Mouse (Mus musculus) liver, postnatal 0 days (tissue): ENCODE results near the gene Ganab. TPM values are rescaled to one million over a fixed set of nuclear protein-coding genes. Genes with fewer than 3 reads are reported as not detected.

Experiments
- ATAC-seq: fragments of 200-750 bp; cut with Nextera tagmentation; 2 replicates; pipeline ENCODE4 v1.8.0; 2017; ENCODE audit warnings: mild to moderate bottlenecking, moderate library complexity
- DNase-seq: peaks from one replicate; pipeline ENCODE4 v3.0.0-alpha.2; 2016
- H3K27ac ChIP-seq: fragments of 300-500 bp; sonication (generic); 2 replicates; pipeline ENCODE4 v1.5.1; 2014; ENCODE audit warnings: antibody characterized with exemption, moderate library complexity, mild to moderate bottlenecking, low read depth
- H3K27me3 ChIP-seq: fragments of 300-500 bp; sonication (generic); 2 replicates; pipeline ENCODE4 v1.6.1; 2014; ENCODE audit warnings: low read length, control low read depth, mixed read lengths; ENCODE audit not compliant: insufficient read depth
- H3K36me3 ChIP-seq: fragments of 300-500 bp; sonication (generic); replicated peaks from 2 replicates; pipeline ENCODE4 v1.6.1; 2014; ENCODE audit warnings: mild to moderate bottlenecking, control low read depth, low read length, moderate library complexity, mixed read lengths; ENCODE audit not compliant: insufficient read depth
- H3K4me1 ChIP-seq: fragments of 300-500 bp; sonication (generic); 2 replicates; pipeline ENCODE4 v1.6.1; 2014; ENCODE audit warnings: antibody characterized with exemption, mild to moderate bottlenecking, control low read depth; ENCODE audit not compliant: insufficient read depth
- H3K4me2 ChIP-seq: fragments of 300-500 bp; sonication (generic); 2 replicates; pipeline ENCODE4 v1.6.1; 2014; ENCODE audit warnings: low read depth, mild to moderate bottlenecking, low read length, moderate library complexity, mixed read lengths
- H3K4me3 ChIP-seq: fragments of 300-500 bp; sonication (generic); 2 replicates; pipeline ENCODE4 v1.5.1; 2014; ENCODE audit warnings: low read depth, low read length
- H3K9ac ChIP-seq: fragments of 300-500 bp; sonication (generic); replicated peaks from 2 replicates; pipeline ENCODE4 v1.6.1; 2014; ENCODE audit warnings: mild to moderate bottlenecking, moderate library complexity
- H3K9me3 ChIP-seq: fragments of 300-500 bp; sonication (generic); 2 replicates; pipeline ENCODE4 v1.6.1; 2016; ENCODE audit warnings: mild to moderate bottlenecking, control low read depth, low read length, mixed read lengths
- CTCF ChIP-seq: sonication (generic); IDR thresholded peaks from 2 replicates; pipeline ENCODE4 v1.5.1; 2016; ENCODE audit warnings: antibody characterized with exemption, low read depth
- EP300 ChIP-seq: IDR thresholded peaks from 2 replicates; pipeline ENCODE4 v1.6.1; 2016; ENCODE audit warnings: antibody characterized with exemption, low read depth, mild to moderate bottlenecking
- WGBS: fragments of 180-500 bp; shearing (Covaris S2); extraction: QIAGEN DNeasy Blood & Tissue Kit; methylation state at CpG from one replicate; pipeline ENCODE4 v1.1.7; 2014; ENCODE audit not compliant: insufficient replicate concordance; 5-methylcytosine and 5-hydroxymethylcytosine counted together
- polyA plus RNA-seq: library from polyadenylated mRNA; unstranded; fragments of >200 nt; fragmentation: Nextera tagmentation; extraction: Ambion mirVana; gene quantifications from 2 replicates; pipeline ENCODE4 v1.2.1, GENCODE M21; 2015

Ganab gene
- polyA plus RNA-seq = 29.4 and 32.4 TPM in 2 replicates

DNA sequence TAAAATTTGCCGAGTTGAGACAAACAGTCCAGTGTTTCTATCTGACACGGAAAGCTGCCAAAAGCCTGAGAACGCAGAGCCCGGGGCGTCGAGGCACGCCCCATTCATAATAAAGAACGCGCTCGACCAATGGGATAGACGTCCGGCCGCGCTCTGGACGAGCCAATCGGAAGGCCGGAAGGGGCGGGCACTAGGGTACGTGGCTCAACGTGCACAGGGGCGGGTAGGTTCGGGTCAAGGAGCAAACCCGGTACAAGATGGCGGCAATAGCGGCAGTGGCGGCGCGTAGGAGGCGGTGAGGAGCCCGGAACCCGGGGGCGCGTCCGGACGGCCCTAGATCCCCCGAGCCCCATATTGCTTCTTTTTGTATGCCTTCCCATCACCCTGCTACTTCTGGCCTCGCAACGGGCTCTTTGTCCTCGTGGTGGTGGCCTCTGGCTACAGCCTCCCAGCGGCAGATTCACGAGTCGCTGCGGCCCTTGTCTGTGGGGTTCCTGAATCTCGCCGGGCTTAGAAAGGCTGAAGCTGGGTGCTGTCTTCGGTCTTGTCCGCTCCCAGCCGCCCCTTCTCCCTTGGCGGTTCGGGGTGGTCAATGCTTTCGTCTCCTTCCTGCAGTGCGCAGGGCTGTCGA lies at the start of gene Ganab:
Gene Ganab (plus strand): TSS at position 207 of the 631 bp plus-strand sequence.
- WGBS = under 1% methylated on average over 53 of the region's 53 CpGs
- Histone ChIP-seq H3K4me1 (peaks cover 41% of the 10 kb centered on the region), H3K4me2 (peak within 1 kb of the TSS; percentile 94), H3K27me3 (no peaks in the 10 kb centered on the region), H3K9ac (peak within 1 kb of the TSS; percentile 97), H3K4me3 (peak within 1 kb of the TSS; percentile 98), H3K9me3 (no peaks in the 10 kb centered on the region), H3K27ac (peak within 1 kb of the TSS; percentile 97), H3K36me3 (peaks cover 12% of the 10 kb centered on the region)
- peak; percentile 98 for DNase-seq
- peak; percentile 99 for ATAC-seq
- TF ChIP-seq EP300 = 0 out of 2 replicates have a peak, but pooled peaks have one; percentile 37
- peak; percentile 32 for TF ChIP-seq CTCF

DNA sequence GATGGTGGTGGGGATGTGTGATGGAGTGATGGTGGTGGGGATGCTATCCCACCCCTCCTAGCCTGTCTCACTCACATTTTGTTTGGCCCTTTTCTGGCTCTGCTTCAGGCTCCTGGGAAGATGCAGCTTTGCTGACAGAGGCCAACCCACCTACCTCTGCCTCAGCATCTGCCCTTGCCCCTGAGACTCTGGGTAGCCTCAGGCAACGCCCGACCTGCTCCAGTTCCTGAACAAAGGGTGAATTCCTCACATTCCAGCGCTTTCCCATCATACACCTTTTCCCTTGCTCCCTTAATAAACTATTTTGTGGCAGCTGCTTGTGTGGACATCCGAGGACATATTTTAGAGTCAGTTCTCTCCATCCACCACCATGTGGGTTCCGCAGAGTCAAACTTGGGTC lies 49.5 kb upstream of the Ganab start:
- H3K27me3 ChIP-seq = no peaks in the 10 kb centered on the region
- ATAC-seq = no peak
- H3K27ac ChIP-seq = no peak overlapping the region
- H3K9ac ChIP-seq = no peak overlapping the region
- no peak for DNase-seq
- 81% methylated on average over 5 of the region's 5 CpGs for WGBS
- no peak for TF ChIP-seq CTCF
- TF ChIP-seq EP300 = no peak
- H3K36me3 ChIP-seq = peaks cover 20% of the 10 kb centered on the region
- H3K9me3 ChIP-seq = no peaks in the 10 kb centered on the region
- H3K4me3 ChIP-seq = no peak overlapping the region
- no peaks in the 10 kb centered on the region for H3K4me1 ChIP-seq
- H3K4me2 ChIP-seq = no peak overlapping the region

DNA sequence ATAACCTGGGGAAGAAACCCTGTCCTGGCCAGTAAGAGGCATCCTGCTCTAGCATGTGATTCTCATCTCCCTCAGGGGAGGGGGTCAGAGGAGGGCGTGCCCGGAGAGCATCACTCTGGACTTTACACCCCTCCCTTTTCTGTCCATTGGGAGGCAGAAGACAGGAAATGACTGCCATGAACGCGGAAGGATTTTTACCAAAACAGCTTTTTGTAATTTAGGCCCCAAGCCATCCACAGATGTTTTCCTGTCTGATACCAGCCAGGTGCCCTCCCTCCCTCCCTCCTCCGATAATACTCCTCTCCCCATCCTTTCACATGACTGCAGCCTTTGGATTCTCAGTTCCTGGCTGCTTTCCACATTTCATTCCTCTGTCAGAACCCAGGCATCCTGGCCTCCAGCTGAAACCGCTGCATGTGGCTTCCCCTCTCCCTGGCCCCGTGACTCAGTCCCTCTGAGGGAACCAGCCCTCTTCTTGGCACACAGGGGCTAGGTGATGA lies 47.4 kb upstream of the Ganab start, which contains the start of gene Lrrn4cl:
Gene Lrrn4cl (plus strand): TSS at position 367 of the 500 bp plus-strand sequence.
- WGBS = 40% methylated on average over 7 of the region's 7 CpGs
- no peak within 1 kb of the TSS for H3K4me2 ChIP-seq
- no peak within 1 kb of the TSS for H3K9ac ChIP-seq
- no peak for TF ChIP-seq CTCF
- TF ChIP-seq EP300 = no peak
- DNase-seq (no peak), ATAC-seq (peak; percentile 35; the same call in 1 of the 2 replicates)
- no peak within 1 kb of the TSS for H3K27ac ChIP-seq
- H3K27me3 ChIP-seq = no peaks in the 10 kb centered on the region
- no peaks in the 10 kb centered on the region for H3K4me1 ChIP-seq
- H3K9me3 ChIP-seq = no peaks in the 10 kb centered on the region
- H3K36me3 ChIP-seq = peaks cover 20% of the 10 kb centered on the region
- H3K4me3 ChIP-seq = no peak within 1 kb of the TSS

DNA sequence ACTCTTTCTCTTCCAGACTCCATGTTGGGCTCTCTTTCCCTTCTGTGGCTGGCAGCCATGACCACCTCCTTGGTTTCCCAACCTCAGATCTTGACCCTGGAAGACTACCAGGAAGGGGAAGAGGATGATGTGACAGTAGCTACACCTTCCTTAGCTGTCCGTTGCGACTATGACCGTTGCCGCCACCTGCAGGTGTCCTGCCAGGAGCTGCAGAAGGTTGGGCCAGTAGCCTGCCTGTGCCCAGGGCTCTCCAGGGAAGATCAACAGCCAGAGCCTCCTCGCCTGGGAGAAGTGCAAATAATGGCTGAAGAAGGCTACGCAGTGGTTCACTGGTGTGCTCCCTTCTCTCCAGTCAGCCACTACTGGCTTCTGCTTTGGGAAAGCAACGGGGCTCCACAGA lies 46.2 kb upstream of the Ganab start:
- no peaks in the 10 kb centered on the region for H3K9me3 ChIP-seq
- no peaks in the 10 kb centered on the region for H3K4me1 ChIP-seq
- H3K4me3 ChIP-seq = no peak overlapping the region
- H3K27me3 ChIP-seq = no peaks in the 10 kb centered on the region
- DNase-seq = no peak
- no peak overlapping the region for H3K27ac ChIP-seq
- TF ChIP-seq CTCF (no peak), EP300 (no peak)
- H3K9ac ChIP-seq = no peak overlapping the region
- peaks cover 13% of the 10 kb centered on the region for H3K36me3 ChIP-seq
- no peak for ATAC-seq
- WGBS = 54% methylated on average over 7 of the region's 7 CpGs
- H3K4me2 ChIP-seq = no peak overlapping the region

DNA sequence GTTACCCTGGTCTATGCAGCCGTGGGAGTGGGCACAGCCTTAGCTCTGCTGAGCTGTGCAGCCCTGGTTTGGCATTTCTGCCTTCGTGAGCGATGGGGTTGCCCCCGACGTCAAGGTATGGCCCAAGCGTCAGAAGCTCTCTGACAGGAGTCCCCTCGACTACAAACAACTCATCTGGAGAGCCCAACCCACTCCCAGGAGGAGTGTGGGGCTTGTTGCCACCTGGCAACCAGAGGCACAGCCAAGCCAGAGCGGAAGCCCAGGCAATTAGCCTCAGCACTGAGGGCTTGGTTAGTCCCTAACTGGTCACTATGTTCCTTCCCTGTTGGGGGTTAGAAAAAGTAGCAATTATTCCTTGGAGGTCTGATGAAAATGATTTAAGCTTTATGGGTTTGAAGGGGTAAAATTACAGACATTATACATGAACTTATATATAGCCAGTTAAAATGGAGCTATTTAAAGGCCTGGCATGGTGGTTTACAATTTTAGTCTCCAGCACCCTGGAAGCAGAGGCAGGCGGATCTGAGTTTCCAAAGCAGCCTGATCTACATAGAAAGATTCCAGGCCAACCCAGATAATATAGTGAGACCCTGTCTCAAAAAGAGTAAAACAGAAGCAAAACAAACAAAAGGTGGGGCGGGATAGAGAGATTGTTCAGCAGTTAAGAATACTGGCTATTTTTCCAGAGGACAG lies 45.5 kb upstream of the Ganab start:
- Histone ChIP-seq H3K36me3 (peaks cover 5% of the 10 kb centered on the region), H3K9me3 (no peaks in the 10 kb centered on the region), H3K4me1 (no peaks in the 10 kb centered on the region), H3K4me3 (no peak overlapping the region), H3K27me3 (no peaks in the 10 kb centered on the region), H3K27ac (no peak overlapping the region), H3K9ac (no peak overlapping the region), H3K4me2 (no peak overlapping the region)
- no peak for TF ChIP-seq CTCF
- TF ChIP-seq EP300 = no peak
- 62% methylated on average over 10 of the region's 10 CpGs for WGBS
- ATAC-seq = no peak
- DNase-seq = no peak

DNA sequence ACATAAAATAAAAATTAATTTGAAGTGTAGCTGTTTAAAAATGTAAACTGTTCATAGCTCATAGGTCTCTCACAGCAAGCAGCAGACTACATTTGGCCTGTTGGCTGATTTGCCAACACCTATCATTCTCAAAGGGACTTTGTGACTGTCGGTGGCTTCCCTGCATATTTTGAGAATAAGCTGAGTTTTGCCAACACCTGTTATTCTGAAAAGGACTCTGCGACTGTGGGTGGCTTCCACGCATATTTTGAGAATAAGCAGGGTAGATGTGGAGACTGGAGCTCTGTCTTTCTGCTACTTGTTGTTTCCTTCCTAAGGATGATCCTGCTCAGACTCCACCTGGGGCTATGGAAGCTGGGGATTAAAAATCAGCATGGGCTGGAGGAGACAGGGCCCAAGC lies 44.8 kb upstream of the Ganab start:
- DNase-seq (no peak), ATAC-seq (no peak)
- H3K4me3 ChIP-seq = no peak overlapping the region
- TF ChIP-seq CTCF (no peak), EP300 (no peak)
- no peak overlapping the region for H3K27ac ChIP-seq
- no peaks in the 10 kb centered on the region; the same call in 1 of the 2 replicates for H3K36me3 ChIP-seq
- no peak overlapping the region for H3K4me2 ChIP-seq
- no peak overlapping the region for H3K9ac ChIP-seq
- no peaks in the 10 kb centered on the region for H3K4me1 ChIP-seq
- no peaks in the 10 kb centered on the region for H3K27me3 ChIP-seq
- 73% methylated on average over 3 of the region's 3 CpGs for WGBS
- no peaks in the 10 kb centered on the region for H3K9me3 ChIP-seq
